Mouse (Mus musculus): Measurements from ENCODE around the gene Gas2l1. TPM values are rescaled to one million over a fixed set of nuclear protein-coding genes. Genes with fewer than 3 reads are reported as not detected.

Gene Gas2l1
- 8.3 TPM for polyA plus RNA-seq (2017; shearing (Covaris generic))

DNA sequence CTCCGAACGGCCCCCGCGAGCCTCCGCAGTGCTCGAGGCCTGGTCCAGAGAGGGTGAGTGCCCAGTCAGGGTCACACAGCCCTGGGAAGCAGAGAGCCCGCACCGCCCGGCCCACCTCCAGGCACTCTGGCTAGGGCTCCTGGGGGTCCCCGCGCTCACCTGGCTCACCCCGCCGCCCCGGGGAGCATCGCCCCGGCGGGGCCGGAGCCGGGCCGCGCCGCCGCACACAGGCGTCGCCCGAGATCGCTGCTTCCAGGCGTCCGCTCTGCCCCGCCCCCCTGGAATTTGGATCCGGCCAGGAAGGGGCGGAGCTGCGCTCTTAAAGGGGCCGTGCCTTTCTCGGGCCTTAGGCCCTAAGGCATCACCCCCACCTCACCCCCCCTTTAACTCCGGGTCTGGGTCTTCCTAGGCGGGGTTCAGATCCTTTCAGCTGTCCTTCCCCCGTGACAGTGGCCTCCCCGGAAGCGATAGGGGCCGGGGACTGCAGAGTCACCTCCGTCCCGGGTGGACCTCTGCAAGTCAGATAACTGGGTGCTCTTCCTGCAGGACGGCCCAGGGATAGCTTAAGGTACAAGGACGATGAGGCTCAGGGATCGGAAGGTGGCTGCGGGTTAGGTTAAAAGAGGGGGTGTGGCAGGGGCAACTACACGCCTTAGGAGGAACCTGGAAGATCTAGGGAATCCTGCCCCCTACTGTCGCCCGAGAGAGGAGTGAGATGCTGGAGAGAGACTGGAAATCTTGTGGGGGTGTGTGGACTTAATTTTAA is at the start of gene Gas2l1:
Gas2l1 (minus strand) TSS at position 272 of the 766 bp plus-strand sequence.

DNA sequence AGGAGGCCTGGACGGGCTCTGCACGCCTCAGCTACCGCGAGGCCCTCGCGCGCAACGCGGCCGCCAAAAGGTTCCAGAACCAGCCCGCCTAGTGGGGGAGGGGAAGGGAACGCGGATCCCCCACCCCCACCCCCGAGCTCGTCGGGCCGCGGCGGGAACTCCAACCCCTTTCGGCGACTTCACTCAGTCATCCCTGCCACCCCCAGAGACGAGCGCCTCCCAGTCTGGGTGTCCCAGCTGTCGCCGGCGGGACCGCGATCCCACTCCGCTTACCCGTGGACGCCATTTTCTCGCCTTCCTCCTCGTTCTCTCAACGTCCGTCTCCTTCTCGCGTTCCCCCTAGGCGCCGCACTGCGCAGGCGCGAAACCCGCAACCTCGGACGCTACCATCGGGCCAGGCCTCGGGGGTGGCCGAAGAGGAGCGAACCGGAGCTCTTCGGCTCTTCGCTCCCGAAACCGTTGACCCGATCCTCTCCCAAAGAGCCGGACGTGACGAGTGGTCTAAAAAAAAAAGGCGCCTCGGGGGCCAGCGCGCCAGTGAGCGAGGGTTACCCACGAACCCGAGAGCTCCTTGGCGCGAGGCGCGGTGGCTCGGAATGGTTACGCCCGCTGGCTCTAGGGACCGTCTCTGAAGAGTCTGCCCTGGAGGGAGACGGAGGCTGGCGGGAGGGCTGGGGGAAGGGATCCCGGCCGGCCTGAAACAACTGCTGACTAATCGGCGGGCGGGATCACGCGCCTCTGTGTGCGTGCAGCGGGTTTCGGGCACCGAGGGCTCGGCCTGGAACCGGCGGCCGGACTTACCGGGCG is 33.8 kb upstream of the Gas2l1 start, which contains the start of the genes Rhbdd3 and Ewsr1:
Rhbdd3 (plus strand) TSS at position 191 of the 807 bp plus-strand sequence.
Ewsr1 (minus strand) TSS at position 531 of the 807 bp plus-strand sequence.

DNA sequence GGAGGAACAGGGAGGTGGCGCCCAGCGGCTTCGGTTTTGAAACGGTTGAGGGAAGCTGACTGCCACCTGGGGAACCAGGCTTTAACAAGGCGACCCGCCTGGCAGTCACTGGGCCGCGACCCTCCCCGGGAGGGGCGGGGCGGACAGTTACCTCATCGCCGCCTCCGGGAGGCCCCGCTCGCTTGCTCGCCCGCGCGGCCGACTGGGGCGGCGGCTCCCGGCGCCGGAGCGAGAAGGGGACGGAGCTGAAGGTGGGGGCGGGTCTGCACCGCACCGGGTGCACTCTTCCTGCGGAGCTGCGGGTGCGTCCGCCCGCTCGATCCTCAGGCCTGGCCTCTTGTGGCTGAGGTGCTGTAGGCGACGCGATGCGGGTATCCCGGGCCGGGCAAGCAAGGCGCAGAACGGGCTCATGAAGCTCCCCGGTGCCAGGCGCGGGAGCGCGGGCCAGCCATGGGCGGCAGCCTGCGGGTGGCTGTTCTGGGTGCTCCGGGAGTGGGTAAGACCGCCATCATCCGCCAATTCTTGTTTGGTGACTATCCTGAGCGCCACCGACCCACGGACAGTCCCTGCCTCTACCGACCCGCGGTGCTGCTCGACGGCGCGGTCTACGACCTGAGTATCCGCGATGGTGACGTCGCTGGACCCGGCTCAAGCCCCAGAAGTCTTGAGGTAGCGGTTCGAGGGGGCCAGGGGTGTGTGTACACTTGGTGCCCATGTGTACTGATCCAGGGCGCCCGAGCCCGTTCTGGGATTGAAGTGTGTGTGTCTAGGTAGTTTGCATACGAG is 7.1 kb downstream of the Gas2l1 start, which contains the start of gene Rasl10a:
Rasl10a (plus strand) TSS at position 273 of the 786 bp plus-strand sequence.

Other genes starting within 250 kb of the Gas2l1 start
- 45.0 TPM for gene Nf2, start 215.8 kb downstream of the Gas2l1 start, polyA plus RNA-seq (2017; shearing (Covaris generic))
- gene Nipsnap1, start 191.4 kb downstream of the Gas2l1 start, polyA plus RNA-seq (2017; shearing (Covaris generic)): 23.3 TPM
- 28.7 TPM for gene Thoc5, start 170.0 kb downstream of the Gas2l1 start, polyA plus RNA-seq (2017; shearing (Covaris generic))
- 4.7 TPM for gene Nefh, start 117.3 kb downstream of the Gas2l1 start, polyA plus RNA-seq (2017; shearing (Covaris generic))
- gene Ap1b1, start 78.5 kb downstream of the Gas2l1 start, polyA plus RNA-seq (2017; shearing (Covaris generic)): 104 TPM
- gene Rasl10a, start 7.2 kb downstream of the Gas2l1 start, polyA plus RNA-seq (2017; shearing (Covaris generic)): not detected
- 7.8 TPM for gene Rhbdd3, start 33.6 kb upstream of the Gas2l1 start, polyA plus RNA-seq (2017; shearing (Covaris generic))
- 730 TPM for gene Ewsr1, start 33.9 kb upstream of the Gas2l1 start, polyA plus RNA-seq (2017; shearing (Covaris generic))
- 0.60 TPM for gene Emid1, start 86.9 kb upstream of the Gas2l1 start, polyA plus RNA-seq (2017; shearing (Covaris generic))
- gene Kremen1, start 196.2 kb upstream of the Gas2l1 start, polyA plus RNA-seq (2017; shearing (Covaris generic)): 15.8 TPM